Mouse (Mus musculus): ENCODE measurements at regions not wholly inside any gene's neighbourhood (a gene's known extent, or its start where the extent isn't known, plus 50 kb on each side); places are given as distances from the start of the nearest gene placed in this dataset.
"Not testable (repeated sequence)": the region's sequence is repeated elsewhere in the genome, so short reads cannot be mapped to it uniquely, and the experiment has no call there.

DNA sequence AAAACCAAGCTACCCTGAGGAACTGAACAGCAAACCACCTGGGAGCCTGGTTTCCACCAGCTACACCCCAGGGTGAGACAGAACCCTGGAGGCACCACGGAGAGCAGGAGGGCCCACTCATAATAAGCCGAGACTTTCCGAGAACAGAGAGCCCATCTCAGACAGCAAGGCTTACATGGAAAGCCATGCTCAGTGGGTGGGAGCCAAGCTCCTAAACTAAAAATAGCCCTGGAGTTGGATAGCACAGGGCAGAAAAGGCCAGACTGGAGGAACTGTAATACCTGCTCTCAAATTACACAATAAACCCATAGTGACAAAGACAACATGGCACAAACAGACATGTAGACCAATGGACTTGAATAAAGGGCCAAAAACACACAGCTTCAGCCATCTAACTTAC, 69.9 kb downstream of the Fbxo4 start:
- DNase-seq, result no peak

DNA sequence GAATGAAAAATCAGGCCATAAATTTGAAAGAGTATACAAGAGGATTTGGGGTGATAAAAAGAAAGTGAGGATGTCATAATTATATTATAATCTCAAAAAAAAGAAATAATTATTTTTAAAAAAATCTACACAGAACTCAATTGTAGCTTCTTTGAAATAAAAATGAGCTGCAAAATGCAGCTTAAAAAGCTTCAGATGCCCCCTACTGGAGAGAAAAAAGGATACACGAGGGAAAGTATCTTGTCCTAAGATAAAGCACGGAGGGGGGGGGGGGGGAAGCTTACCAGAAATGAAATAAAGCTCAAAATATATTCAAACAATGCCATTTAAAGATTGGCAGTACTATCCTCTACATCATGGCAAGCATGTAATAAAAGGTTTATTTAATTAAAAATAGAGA, 70.7 kb downstream of the Fbxo4 start:
- DNase-seq, result peak; percentile 8

DNA sequence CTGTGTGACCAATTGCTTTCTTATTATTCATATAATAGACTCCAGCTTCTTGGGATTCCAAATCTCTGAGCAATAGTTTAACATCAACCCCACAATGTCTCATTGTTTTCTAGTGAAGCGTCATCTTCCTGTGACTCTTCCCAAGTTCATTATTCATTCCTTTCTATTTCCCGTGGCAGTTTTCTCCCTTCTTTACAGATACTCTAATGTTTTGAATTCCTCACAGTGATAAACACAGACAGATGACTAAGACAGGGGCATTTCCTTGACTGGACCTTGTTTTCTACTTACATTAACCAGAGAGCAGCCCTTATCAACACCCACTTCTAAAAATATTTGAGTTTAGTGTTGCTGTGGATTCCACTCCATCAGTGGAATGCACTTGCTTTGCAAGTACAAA, 73.8 kb downstream of the Fbxo4 start:
- no peak for DNase-seq

DNA sequence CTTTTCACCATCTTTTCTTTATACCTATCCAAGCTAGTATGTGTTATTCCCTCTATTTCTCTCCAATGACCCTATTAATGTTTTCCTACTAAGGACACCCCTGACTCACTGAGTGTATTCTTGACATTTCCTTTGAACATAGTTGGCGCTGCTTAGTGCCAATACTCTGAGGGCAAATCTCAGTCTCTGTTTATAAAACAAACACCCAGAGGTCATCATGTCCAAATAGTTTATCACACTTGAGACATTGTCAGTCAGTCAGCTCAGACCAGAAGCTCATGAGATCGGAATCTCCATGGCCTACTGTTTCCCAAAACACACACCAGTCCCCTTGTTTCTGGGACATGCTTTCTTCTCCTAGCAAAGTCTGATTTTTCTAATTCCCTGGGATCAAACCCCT, 100.9 kb downstream of the Fbxo4 start:
- peak; percentile 28 for DNase-seq

DNA sequence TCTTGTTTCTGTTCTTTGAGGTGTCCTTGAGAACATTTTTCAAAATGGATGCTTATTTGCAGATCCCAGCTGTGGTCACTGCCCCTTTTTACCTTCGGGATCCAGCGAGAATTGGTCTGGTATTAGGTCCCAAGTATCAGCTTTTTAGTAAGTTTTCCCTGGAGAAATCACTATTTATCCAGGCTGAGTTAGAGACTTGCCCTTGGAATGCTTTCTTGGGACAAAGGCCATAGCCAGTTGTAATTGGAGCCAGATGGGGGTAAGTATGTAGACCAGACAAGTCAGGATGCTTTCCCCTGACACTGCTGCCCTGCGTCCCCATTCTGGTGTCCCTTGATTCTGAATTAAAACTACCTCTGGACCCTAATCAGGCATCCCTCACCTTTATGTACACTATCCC, 101.9 kb downstream of the Fbxo4 start:
- no peak for DNase-seq

DNA sequence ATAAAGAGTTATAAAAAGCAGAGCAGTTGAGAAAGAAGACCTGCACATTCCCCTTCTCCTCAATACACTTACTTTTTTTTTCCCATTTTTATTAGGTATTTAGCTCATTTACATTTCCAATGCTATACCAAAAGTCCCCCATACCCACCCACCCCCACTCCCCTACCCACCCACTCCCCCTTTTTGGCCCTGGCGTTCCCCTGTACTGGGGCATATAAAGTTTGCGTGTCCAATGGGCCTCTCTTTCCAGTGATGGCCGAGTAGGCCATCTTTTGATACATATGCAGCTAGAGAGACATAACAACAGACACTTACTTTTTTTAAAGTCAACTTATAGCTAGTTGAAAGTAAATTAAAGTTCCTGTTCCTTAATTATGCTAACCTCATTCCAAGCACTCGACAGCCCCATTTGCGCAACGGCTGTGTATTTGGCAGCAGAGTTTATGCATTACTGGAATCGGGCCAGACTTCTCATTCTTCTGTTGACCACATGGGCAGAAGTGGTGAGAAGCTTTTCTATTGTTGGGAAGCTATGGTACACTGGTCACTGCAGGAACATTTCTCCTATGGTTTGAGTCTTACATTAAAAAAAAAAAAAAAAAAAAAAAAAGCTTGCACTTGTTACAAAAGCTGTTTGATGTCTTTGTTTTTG, 104.0 kb downstream of the Fbxo4 start:
- DNase-seq, result peak; percentile 72

DNA sequence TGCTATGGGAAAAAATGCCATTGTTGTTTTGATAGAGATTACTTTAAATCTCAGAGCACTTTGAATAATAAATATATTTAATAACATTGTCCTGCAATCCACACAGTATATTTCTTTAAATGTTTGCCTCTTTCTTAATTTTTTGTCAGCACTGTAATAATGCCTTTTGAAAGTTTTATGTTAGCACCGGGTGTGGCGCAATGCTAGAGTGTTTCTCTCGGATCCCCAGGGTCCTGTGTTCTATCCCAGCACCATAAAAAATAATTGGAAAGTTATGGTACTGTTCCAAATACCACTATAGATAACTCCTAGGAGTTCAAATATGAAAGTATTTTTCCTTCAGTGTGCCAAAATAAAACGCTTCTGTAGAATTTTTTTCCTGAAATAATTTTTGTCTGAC, 147.6 kb downstream of the Fbxo4 start:
- no peak for DNase-seq

DNA sequence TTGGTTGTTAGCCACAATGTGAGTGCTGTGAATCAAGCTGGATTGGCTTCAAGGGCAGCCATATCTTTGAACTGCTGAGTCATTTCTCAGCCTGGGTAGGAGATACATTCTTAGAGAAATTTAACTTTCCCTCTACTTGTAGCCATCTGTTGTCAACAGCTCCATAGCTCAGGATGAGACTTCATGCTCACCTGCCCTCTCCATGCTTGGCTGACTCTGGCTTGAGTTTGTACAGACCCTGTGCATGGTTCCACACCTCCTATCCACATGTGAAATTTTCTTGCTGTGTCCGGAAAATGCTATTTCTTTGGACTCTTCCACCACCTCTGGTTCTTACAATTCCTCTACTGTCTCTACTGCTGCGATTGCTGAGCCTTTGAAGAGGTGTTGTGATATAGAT, 173.9 kb downstream of the Fbxo4 start:
- DNase-seq, result no peak

DNA sequence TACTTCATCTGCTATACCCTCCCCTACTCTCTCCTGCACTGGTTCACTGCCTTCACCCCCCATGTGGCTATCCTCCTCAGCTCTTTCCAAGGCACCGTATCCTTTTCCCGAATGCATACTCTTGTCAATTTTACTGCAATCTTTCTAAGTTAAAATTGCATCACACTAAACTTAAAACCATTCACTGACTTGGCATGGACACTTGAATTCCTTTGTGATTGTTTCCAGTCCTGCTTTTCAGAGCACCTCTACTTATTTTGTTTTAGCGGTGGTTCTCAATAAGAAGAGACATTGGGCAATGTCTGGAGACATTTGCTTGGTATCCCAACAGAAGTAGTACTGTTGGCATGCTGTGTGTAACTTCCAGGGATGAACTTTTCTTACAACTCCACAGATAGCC, 192.6 kb upstream of the Ghr start:
- DNase-seq, result no peak

DNA sequence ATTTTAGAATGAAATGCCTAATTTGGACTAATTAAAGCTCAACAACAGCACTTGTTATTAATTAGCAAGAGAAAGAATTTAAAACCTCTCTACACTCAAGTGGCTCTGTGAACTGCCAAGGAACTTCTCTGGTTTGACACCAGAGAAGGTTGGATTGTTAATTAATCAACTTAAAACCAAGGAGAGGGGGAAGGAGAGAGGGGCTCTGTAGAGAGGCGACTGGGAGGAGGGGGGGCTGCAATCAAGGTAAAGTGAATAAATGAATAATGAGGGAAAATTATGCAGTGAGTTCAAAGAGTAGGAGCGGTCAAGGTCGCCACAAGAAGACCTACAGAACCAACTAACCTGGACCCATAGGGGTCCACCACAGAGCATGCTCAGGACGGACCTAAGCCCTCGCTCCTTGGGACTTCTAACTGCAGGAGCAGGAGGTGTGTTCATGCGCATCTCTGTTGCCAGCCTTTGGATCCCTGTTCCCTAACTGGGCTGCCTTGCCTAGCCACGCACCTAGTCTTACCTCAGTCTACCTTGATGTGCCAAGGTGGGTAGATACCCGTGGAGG, 189.0 kb upstream of the Ghr start:
- DNase-seq, result no peak

DNA sequence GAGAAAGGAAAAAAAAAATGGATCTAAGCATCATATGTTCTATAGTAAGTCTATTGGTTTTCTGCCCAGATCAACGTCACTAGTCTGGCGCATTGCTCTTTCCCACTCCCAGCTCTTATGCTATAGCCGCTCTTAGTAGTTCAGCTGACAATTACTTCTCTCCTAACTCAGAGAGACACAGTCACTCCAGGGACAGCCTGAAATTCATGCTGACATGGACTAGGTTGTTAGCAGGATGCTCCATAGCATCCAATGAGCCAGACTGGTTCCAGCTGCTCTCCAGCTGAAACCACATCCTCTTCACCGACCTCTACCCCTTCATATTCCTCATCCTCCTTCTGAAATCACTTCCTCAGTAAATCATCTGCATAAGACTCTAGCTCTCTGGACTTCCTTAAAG, 187.0 kb upstream of the Ghr start:
- DNase-seq, result no peak

DNA sequence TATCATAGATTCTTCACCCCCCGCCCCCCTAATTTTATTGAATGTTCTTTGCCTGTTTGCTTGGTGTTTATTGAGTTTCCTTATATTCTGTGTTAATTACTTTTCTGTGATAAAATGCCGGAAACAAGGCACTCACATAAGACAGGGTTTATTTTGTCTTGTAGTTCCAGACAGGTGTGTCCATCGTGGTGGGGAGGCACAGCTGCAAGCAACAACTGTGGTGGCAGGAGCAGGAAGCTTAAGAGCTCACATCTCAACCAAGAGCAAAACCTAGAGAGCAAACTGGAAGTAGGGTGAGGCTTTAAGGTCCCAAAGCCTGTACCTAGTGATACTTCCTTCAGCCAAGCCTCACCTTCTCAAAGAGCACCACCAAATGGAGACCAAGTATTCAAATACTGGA, 181.4 kb upstream of the Ghr start:
- DNase-seq, result no peak

DNA sequence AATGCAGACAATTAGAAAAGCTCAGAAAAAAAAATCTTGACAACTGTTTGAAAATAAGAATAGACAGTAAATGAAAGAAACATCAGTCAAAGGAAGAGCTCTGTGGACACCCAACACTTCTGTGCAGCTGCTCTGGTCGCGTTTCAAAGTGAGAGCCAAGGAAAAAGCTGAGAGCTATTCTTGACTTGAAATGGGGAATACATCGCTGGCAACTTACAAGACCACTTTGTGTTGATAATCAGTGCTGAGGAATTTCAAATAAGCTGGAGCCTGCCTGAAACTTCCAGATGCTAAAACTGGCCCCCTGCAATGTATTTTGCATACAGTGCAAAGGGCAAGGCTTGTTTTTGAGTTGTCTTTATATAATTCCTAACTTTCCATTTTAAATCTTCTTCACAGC, 177.1 kb upstream of the Ghr start:
- no peak for DNase-seq

DNA sequence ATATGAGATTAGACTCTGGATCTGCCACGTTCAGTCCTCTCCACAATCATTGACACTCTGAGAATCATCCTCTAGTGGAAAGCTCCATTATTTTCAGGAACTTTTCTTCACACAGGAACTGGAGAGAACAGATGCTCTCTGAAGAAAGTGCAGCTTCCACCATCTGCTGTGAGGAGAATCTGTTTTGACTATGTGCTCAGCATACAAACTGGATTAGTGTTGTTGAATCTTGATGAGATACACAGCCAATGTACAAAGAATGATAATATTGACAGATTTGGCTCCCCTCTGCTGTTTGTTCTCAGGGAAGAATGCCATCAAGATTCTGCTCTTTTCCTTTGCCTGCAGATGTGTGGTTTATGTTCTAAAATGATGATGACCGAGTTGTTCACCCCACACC, 172.3 kb upstream of the Ghr start:
- no peak for DNase-seq

DNA sequence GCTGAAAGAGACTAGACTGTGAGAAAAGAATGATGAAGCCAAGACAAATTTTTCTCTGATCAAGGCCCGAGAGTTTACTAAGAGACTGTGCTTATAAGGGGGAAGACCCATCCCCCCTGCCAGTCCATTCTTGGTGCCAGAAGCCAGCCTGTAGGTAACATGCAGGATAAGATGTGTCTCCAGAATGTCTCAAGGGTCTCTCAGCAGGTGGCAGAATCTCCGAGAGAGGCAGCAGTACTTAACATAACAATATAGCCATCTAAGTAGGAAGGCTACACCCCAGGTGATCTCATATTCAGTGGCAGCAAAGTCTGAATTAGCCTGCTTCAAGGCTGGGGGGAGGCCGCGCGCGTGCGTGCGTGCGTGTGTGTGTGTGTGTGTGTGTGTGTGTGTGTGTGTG, 164.8 kb upstream of the Ghr start:
- DNase-seq, result not testable (repeated sequence)

DNA sequence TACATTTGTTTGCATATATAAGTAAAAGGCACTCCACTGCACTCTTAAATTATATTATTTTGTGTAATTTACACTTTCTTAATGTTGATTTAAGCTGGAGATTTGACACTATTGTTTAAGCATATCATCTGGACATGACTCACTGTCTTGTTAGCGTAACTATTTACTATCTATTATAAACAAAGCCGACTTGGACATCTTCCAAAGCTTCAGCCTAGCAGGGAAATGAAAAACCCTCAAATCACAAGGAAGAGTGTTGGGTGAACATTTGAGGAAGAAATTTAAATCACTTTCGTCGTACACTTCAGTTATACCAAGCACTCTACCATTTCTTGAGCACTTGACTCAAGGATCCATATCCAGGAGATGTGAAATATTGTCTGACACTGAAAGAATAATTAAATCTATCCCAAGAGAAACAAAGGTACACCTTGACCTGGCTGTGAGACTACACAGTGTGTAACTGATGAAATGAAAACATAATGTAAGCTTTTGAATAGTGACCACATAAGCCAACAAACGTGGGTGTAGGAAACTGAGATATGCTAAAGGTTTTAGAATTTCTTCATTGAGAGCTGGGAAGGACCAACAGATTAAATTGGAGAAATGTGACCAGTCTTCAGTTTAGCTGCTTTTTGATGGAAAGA, 160.0 kb upstream of the Ghr start:
- DNase-seq, result peak; percentile 40

DNA sequence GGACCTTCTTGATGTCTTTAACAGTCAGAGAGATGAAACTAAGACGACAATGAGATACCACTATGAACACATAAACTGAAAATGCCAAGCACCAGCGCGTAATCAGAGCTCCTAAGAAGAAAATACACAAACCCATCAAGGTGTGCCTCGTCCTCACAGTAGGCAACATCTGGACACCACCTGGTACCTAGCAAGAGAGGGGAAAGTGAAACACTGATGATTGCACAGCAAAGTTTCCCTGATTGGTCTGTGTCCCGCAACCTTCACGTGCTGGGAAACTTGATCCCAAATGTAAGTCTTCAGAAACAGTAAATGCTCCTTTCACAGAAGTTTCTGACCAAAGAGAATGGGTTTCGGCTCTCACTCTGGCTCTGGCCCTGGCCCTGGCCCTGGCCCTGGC, 158.9 kb upstream of the Ghr start:
- no peak for DNase-seq

DNA sequence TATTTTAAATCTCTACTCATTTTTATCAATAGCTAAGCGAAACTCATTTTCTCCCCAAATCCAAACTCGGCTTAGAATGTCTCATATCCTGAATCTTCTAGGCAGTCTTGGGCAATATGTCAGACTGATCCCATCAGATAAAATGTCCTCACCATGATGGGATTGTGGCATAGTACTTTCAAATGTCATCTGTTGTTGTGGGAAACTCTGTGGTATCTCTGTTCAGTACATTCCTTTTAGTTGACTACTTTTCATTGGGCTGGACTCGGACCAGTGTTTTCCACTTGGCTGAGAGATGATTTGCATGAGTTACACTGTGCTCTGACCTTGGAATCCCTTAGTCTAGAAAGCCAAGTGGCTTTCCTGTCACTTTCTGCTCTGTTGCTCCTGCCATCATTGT, 141.9 kb upstream of the Ghr start:
- DNase-seq, result peak; percentile 42

DNA sequence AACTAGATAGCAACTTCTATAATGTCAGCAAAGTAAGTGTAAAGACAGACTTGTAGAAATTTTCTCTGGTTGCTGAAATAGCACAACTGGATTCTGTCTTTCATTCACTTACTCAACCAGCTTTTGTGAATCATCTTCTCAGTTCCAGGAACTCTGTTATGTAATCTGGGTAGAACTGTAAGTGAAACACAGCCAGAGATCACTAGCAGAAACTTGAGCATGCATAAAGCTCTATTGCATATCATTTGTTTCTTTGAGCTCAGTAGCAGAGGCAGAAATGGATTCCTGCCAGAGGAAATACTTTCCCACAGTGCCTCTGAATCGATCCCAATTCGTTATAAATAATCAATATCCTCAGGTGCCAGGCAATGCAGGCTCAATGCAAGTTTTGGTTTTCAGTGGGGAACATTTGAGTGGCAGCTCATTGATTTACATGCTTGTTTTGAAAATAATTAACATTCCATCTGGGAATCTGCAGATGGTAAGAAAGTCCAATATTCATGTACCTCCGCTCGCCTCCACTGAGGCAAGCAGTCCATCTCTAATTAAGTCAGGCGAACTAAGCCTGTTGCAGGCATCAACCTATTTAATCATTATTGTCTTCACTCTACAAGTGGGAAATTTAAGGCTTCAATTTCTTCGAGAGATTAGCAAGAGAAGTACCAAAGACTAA, 137.5 kb upstream of the Ghr start:
- DNase-seq, result no peak

DNA sequence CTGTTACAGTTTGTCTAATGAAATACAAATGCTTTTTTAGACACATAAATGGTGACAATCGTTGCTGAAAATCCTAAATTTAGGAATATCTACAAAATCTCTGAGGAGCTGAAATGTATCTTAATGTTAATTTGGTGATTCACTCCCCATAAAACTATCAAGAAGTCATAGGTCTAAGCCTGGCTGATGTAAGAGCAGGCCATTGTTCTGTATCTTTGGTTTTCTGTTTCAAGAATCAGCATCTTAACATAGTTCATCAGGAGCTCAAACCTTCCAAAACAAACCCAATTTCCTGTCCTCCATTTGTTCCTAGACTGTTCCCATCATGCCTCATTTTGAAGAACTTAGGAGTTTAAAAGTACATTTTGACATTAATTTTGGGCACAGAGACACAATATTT, 128.5 kb upstream of the Ghr start:
- no peak for DNase-seq

DNA sequence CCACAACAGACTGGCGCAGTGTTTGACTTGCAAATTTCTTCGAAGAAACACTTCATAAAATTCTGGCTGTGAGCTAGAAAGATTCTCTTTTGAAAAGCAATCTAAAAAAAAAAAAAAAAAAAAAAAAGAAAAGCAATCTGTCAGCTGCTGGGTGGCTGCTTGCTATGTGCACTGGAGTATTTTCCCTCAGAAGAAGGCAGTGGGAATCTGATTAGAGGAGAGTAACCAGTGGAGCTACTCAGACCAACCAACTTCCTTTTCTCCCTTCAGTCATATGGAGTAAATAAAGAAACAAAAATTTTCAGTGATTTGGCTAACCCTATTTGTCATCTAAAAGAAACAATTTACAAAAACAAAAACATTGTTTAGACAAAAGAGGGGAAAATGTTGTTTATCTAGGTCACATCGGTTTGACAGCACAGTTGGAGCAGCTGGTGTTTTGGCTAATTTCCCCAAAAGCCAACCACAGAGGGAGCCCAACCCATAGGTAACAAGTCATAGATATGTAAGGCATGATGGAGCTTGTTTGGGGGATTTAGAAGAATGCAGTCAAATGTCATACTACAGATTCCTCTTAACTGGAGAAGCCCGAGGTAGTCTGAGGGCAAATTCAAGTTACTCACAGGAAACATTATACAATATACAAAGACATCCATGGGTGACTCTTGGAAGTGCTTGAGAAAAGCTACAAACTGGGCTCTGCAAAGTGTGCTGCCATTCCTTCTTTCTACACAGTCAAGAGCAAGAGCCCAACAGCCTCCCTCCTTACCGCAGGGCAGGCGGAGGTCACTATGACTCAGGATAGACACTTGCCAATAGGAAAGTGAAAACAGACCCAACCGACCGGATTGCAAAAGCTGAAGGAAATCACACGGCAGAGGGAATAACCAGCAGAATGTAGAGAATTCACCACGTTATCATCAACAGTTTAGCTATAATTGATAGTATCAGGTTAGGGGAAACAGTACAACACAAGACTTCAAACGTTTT, 124.1 kb upstream of the Ghr start:
- DNase-seq, result peak; percentile 44

DNA sequence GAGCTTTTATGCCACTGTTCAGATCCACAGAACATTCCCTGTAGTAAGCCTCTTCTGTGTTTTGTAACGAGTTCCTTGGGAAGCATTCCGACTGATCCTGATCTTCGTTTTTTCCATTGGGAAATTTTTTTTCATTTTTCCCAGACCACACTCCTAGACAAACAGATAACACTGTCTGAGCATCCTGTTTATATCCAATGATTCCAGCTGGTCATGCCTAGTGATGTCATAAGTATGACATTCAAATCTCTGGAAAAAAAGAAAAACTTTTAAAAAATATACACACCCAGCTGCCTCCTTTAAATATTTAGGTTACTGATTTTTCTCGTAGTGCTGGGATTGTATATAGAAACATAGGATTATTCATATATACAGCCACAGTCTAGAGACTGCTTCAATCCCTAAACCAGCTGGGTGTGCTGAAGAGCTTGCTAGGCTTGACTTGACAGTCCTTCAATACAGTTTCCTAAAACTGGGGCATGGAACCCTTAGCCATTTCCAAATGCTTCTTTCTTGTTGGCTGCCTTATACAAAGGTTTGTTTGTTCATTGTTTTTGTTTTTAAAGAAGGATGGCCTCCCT, 116.0 kb upstream of the Ghr start:
- DNase-seq, result no peak

DNA sequence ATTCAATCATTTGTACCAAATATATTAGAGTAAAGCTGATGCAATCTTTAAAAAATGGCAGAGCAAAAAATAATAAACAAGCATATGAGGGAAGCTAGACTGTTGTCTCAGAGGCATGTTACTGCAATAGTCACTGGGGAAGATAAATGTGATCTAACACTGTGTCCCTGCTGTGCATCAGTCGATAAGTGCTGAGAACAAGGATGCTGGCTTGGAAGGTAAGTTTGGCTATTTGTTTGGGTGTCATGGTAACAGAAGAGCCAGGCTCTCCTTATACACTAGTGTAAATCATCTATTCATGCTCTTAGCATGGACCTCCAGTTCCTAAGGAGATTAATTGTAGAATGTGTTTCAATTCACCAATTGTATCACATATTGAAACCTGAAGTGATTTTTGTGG, 102.0 kb upstream of the Ghr start:
- DNase-seq, result no peak
